Mouse (Mus musculus) lung, adult 10 weeks (tissue): Measurements from ENCODE around the gene Olfr1247. TPM values are rescaled to one million over a fixed set of nuclear protein-coding genes. Genes with fewer than 3 reads are reported as not detected.

Experiments used
- polyA plus RNA-seq: library from polyadenylated mRNA; stranded (reverse); fragments of 350-450 nt; fragmentation: Illumina TruSeq; extraction: RNeasy Lipid Tissue Mini Kit (QIAGEN cat#74804); gene quantifications from one replicate; pipeline ENCODE4 v1.2.3, GENCODE M21; 2014; ENCODE audit warnings: low read depth, low replicate concordance; ENCODE audit not compliant: insufficient read depth

Olfr1247 gene
- polyA plus RNA-seq = not detected

DNA sequence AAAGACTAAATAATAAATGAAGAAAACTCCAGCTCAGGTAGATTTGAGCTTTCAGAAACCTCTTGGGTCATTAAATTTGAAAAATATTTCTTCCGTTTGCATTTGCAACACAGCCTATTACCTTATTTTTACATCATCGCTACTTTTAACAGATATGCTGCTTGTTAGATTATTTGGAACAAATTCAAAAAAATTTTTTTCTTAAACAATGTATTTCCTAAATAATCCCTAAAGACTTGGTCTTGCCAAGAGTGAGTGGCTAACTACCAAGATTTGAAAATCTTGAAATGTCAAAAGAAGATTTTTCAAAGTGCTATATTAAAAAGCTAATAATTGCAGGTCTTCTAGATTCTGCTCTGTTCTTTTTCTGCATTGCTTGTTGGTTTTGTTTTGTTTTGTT, at the start of gene Olfr1247:
TSS of gene Olfr1247 (minus strand) at position 101 of the 400 bp plus-strand sequence.

DNA sequence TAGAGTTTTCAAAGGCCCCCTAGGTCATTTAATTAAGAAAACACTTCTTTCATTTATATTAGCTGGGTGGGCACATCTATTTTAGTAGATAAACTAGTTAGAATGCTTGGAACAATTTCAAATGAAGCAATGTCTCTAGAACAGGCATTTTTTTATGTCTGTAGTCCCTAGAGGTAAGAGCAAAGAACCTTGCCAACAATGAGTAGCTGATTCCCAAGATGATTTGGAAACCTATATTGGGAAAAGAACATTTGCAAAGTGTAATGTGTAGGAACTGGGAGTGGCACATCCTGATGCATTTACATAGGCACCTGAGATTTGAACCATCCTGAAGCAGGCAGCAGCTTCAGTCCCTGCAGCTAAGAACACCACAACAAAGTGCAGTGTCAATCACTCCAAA, 47.4 kb upstream of the Olfr1247 start, which contains the start of gene Olfr1250:
TSS of gene Olfr1250 (minus strand) at position 101 of the 400 bp plus-strand sequence.

DNA sequence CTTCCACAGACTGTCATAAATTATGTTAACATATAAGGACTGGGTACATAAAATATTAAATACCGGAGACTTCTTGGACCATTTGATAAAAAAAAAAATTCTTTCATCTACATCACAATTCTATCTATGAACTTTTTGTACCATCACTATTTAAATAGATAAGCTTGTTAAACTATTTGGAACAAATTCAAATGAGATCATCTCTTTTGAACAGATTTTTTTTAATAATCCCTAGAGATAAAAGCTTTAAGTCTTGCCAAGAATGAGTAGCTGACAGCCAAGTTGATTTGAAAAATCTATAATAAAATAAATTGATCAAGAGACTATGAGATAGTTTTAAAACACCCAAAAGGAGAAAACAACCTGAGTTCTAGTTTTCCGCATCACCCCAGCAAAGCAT, 21.0 kb upstream of the Olfr1247 start, which contains the start of gene Olfr1249:
TSS of gene Olfr1249 (minus strand) at position 101 of the 400 bp plus-strand sequence.

DNA sequence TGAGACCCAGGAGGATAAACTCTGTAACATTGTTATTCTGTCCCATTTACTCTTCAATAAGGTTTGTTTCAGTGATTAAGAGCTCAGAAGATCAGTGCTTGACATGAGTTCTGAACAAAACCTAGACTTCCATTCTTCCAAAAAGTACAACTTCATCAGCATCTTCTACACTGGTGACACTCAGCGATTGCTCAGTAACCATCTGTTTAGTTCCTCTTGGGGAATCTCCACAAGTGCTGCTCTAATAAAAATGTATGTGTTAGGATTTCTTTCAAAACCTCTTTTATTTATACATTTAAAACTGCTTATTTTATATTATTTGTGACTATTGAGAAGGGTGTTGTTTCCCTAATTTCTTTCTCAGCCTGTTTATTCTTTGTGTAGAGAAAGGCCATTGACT, 4.2 kb upstream of the Olfr1247 start, which contains the start of gene Olfr1248:
TSS of gene Olfr1248 (minus strand) at position 101 of the 400 bp plus-strand sequence.

DNA sequence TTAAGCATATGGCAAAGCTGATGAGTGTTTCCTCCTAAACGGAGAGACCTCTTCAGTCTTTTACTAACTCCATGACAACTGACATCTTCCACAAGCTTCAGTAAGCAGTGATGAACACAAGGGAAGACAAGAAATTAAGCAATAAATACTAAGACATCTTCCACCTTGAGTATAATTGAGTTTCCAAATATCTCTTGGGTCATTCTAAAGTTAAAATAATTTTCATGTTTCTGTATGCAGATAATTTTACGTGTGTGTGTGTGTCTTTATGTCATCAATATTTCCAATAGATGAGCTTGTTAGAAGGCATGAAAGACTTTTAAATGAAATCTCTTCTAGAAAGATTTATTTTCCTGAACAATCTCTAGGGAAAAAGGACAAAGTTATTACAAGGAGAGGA, 20.9 kb downstream of the Olfr1247 start, which contains the start of gene Olfr1246:
TSS of gene Olfr1246 (minus strand) at position 101 of the 400 bp plus-strand sequence.

DNA sequence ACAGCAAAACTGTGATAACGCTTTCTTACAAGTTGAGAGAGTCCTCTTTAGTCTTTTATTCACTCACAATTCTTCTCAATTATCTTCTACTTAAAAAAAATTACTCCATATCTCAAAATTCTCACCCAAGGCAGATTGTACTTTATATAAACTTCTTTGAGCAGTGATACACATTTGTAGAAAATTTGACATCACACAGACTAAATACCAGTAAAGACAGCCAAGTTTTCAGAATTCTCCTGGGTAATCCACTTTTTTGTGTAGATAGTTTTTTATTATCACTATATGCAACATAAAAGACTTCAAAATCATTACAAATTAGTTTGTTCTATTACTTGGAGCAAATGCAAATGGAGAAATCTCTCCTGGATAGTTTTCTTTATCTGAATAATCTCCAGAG, 35.6 kb downstream of the Olfr1247 start, which contains the start of gene Olfr1245:
TSS of gene Olfr1245 (minus strand) at position 101 of the 400 bp plus-strand sequence.

Other genes with a start within 250 kb of the Olfr1247 start
- not detected for gene Olfr1234, start 249.3 kb downstream of the Olfr1247 start, polyA plus RNA-seq
- gene Olfr1238, start 204.5 kb downstream of the Olfr1247 start, polyA plus RNA-seq = not detected
- gene Olfr1239, start 193.7 kb downstream of the Olfr1247 start, polyA plus RNA-seq = not detected
- gene Olfr1240, start 171.1 kb downstream of the Olfr1247 start, polyA plus RNA-seq = not detected
- gene Olfr1241, start 127.0 kb downstream of the Olfr1247 start, polyA plus RNA-seq = not detected
- not detected for gene Olfr1242, start 115.8 kb downstream of the Olfr1247 start, polyA plus RNA-seq
- not detected for gene Olfr1243, start 82.6 kb downstream of the Olfr1247 start, polyA plus RNA-seq
- gene Olfr1245, start 35.7 kb downstream of the Olfr1247 start, polyA plus RNA-seq = not detected
- not detected for gene Olfr1246, start 21.0 kb downstream of the Olfr1247 start, polyA plus RNA-seq
- not detected for gene Olfr1248, start 4.1 kb upstream of the Olfr1247 start, polyA plus RNA-seq
- gene Olfr1249, start 20.9 kb upstream of the Olfr1247 start, polyA plus RNA-seq = not detected
- gene Olfr1250, start 47.3 kb upstream of the Olfr1247 start, polyA plus RNA-seq = not detected
- not detected for gene Olfr1251, start 57.8 kb upstream of the Olfr1247 start, polyA plus RNA-seq
- gene Olfr1252, start 110.9 kb upstream of the Olfr1247 start, polyA plus RNA-seq = not detected
- not detected for gene Olfr1253, start 143.0 kb upstream of the Olfr1247 start, polyA plus RNA-seq
- gene Olfr1254, start 179.5 kb upstream of the Olfr1247 start, polyA plus RNA-seq = not detected
- gene Olfr1255, start 197.9 kb upstream of the Olfr1247 start, polyA plus RNA-seq = not detected
- not detected for gene Olfr1256, start 227.4 kb upstream of the Olfr1247 start, polyA plus RNA-seq
- not detected for gene Olfr48, start 234.1 kb upstream of the Olfr1247 start, polyA plus RNA-seq